Mouse (Mus musculus) G1E (cell line): Measurements from ENCODE around the gene Pif1.

Experiments
- CTCF ChIP-seq: IDR thresholded peaks from 2 replicates; pipeline ENCODE4 v1.5.1; 2012; ENCODE audit warnings: low read depth, low read length, inconsistent platforms, mixed read lengths
- GATA1 ChIP-seq: IDR thresholded peaks from 2 replicates; pipeline ENCODE4 v1.6.1; 2012; ENCODE audit warnings: borderline replicate concordance, low read length, inconsistent platforms, mixed read lengths
- GATA2 ChIP-seq: IDR thresholded peaks from 2 replicates; pipeline ENCODE4 v1.6.1; 2012; ENCODE audit warnings: low read depth, low read length, inconsistent platforms, borderline replicate concordance
- POLR2AphosphoS5 ChIP-seq: IDR thresholded peaks from 2 replicates; pipeline ENCODE4 v1.6.1; 2012; ENCODE audit warnings: low read depth, low read length, inconsistent platforms; ENCODE audit not compliant: insufficient replicate concordance
- TAL1 ChIP-seq: conservative IDR thresholded peaks from 2 replicates; pipeline ENCODE4 v1.6.1; 2012; ENCODE audit warnings: low read depth, low read length, inconsistent platforms, mixed read lengths

DNA sequence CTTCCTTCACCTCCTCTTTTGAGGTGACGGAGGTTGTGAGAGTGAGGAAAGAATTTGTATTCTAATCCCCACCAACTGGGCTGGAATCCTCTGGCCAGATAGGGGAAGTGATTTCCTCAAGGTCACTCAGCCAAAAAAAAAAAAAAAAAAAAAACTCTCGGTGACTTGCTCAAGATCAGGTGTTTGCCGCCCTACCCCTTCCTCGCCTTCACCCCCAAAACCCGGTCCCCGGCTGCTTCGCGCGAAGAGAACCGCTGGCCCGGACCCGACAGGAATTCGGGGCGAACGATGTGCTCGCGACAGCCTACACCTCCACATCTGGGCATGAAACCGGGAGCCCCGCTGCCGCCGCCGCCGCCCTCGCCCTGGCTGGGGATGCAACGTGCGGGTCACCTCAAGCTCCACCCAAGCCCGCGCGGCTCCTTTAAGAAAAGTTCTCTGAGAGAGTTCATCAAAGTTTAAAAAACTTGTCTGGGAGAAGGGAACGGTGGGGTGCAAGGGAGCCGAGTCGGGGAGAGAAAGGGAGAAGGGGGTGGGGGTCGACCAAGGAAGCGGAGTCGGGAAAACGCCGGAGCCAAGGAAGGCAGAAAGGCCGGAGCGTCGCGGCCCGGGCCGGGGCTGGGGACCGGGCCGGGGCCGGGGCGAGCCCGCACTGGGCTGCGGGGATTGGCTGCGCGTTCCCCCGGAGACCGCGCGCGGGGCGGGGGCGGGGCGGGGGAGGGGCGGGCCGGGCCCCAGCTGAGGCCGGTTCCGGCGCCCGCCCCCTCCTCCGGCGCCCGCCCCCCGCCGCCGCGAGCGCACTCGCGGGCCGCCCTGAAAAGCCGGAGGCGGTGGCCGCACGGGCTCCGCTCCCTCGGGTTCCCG lies 43.0 kb downstream of the Pif1 start:
- no peak for TF ChIP-seq CTCF
- TF ChIP-seq TAL1, result no peak
- TF ChIP-seq GATA1, result no peak
- no peak for TF ChIP-seq GATA2
- no peak for TF ChIP-seq POLR2AphosphoS5
